Mouse (Mus musculus) cerebellum, adult 2 months (tissue): Measurements from ENCODE around the gene Atp1a1. TPM values are rescaled to one million over a fixed set of nuclear protein-coding genes. Genes with fewer than 3 reads are reported as not detected.

Experiments
- DNase-seq, 2 experiments: peaks; one replicate each; pipeline ENCODE4 v3.0.0; 2021
- H3K27ac ChIP-seq: fragments of 200-500 bp; 2 replicates; pipeline ENCODE4 v1.5.1; 2012; ENCODE audit warnings: low read length, control low read depth, inconsistent platforms; ENCODE audit not compliant: insufficient read depth
- H3K27me3 ChIP-seq: fragments of 200-500 bp; 2 replicates; pipeline ENCODE4 v1.6.1; 2012; ENCODE audit warnings: inconsistent platforms, mild to moderate bottlenecking, low read length, moderate library complexity; ENCODE audit not compliant: control insufficient read depth, insufficient read depth
- H3K4me1 ChIP-seq: fragments of 200-500 bp; 2 replicates; pipeline ENCODE4 v1.6.1; 2011; ENCODE audit warnings: low read length; ENCODE audit not compliant: control insufficient read depth, insufficient read depth
- H3K4me3 ChIP-seq: fragments of 200-500 bp; replicated peaks from 2 replicates; pipeline ENCODE3; 2011; ENCODE audit warnings: mild to moderate bottlenecking, low read depth, low read length, control low read depth; ENCODE audit not compliant: insufficient read depth
- CTCF ChIP-seq: fragments of 200-500 bp; IDR thresholded peaks from 2 replicates; pipeline ENCODE4 v1.5.1; 2011; ENCODE audit warnings: low read depth, mild to moderate bottlenecking, control low read depth, low read length, moderate library complexity, borderline replicate concordance; ENCODE audit not compliant: insufficient read depth
- POLR2A ChIP-seq: fragments of 200-500 bp; IDR thresholded peaks from 2 replicates; pipeline ENCODE4 v1.6.1; 2011; ENCODE audit warnings: low read length, control low read depth, borderline replicate concordance; ENCODE audit not compliant: insufficient read depth
- WGBS: fragments of 180-500 bp; shearing (Covaris S2); methylation state at CpG from one replicate; pipeline ENCODE4 v1.1.7; 2018; 5-methylcytosine and 5-hydroxymethylcytosine counted together
- polyA plus RNA-seq: library from polyadenylated mRNA; depleted of rRNA; stranded (reverse); fragments of >200 nt; gene quantifications from 2 replicates; pipeline ENCODE4 v1.2.3, GENCODE M21; 2012

Gene Atp1a1
- polyA plus RNA-seq, 1 experiment: 826 TPM

DNA sequence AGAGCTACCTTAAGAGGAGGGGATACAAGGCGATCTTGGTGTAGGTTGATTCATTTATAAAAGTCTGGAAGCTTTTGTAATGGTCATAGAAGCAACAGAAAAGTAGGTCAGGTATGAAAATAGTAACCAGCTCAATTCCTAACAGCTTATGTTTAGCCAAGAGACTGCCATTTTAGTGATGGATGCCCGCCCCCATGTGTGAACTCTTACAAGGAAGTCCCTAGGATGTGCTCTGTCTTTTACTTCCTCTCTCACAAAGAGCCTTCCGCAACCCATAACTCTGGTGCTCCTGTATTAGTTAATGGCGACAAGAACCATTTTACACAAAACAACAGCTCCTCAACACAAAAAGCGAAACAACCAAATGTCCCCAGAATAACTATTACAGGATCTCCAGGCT lies 4.8 kb upstream of the Atp1a1 start:
- no peak for DNase-seq
- WGBS: 94% methylated on average over 5 of the region's 5 CpGs

GRCm38 (mm10) chr3:101606861-101607455 lies 2.5 kb upstream of the Atp1a1 start:
- 76% methylated on average over 7 of the region's 7 CpGs for WGBS
- Histone ChIP-seq H3K4me1 (no peaks in the 10 kb centered on the region), H3K27me3 (no peaks in the 10 kb centered on the region), H3K4me3 (no peak overlapping the region), H3K27ac (no peak overlapping the region)
- TF ChIP-seq CTCF: no peak
- no peak for TF ChIP-seq POLR2A
- DNase-seq: no peak

More for the DNA sequence above, 4.8 kb upstream of the Atp1a1 start:
- H3K4me1 ChIP-seq: peaks cover 5% of the 10 kb centered on the region; the same call in 1 of the 2 replicates
- H3K27ac ChIP-seq: no peak overlapping the region
- TF ChIP-seq CTCF (no peak), POLR2A (no peak)
- no peaks in the 10 kb centered on the region for H3K27me3 ChIP-seq
- H3K4me3 ChIP-seq: no peak overlapping the region

- Histone ChIP-seq H3K4me1 (no peaks in the 10 kb centered on the region; the same call in 1 of the 2 replicates), H3K4me3 (no peak overlapping the region), H3K27ac (no peak overlapping the region), H3K27me3 (no peaks in the 10 kb centered on the region)
- TF ChIP-seq CTCF: no peak
- TF ChIP-seq POLR2A: no peak
- no peak for DNase-seq
- WGBS: 85% methylated on average over 2 of the region's 2 CpGs
Measured at GRCm38 (mm10) chr3:101605721-101606120, 1.2 kb upstream of the Atp1a1 start.

GRCm38 (mm10) chr3:101605291-101605690 lies 807 bp upstream of the Atp1a1 start:
- 45% methylated on average over 5 of the region's 5 CpGs for WGBS
- Histone ChIP-seq H3K4me3 (no peak overlapping the region), H3K27ac (no peak overlapping the region), H3K27me3 (no peaks in the 10 kb centered on the region), H3K4me1 (no peaks in the 10 kb centered on the region; the same call in 1 of the 2 replicates)
- peak; percentile 20 to 23 for DNase-seq
- no peak for TF ChIP-seq POLR2A

GRCm38 (mm10) chr3:101603661-101604549 lies 579 bp downstream of the Atp1a1 start:
- H3K4me1 ChIP-seq: peaks cover 7% of the 10 kb centered on the region
- WGBS: under 1% methylated on average over 66 of the region's 68 CpGs
- peak; percentile 93 for DNase-seq
- no peak for TF ChIP-seq POLR2A
- peak; percentile 23; the same call in 1 of the 2 replicates for TF ChIP-seq CTCF
- peak overlapping the region; percentile 65 for H3K4me3 ChIP-seq
- peak overlapping the region; percentile 95 for H3K27ac ChIP-seq
- no peaks in the 10 kb centered on the region for H3K27me3 ChIP-seq

- Histone ChIP-seq H3K27me3 (no peaks in the 10 kb centered on the region), H3K4me3 (peak overlapping the region; percentile 65), H3K4me1 (peaks cover 7% of the 10 kb centered on the region), H3K27ac (peak overlapping the region; percentile 95)
- TF ChIP-seq POLR2A (no peak), CTCF (no peak)
- 2% methylated on average over 7 of the region's 7 CpGs for WGBS
- DNase-seq: peak; percentile 28 to 40
Measured at GRCm38 (mm10) chr3:101603194-101603593, 1.3 kb downstream of the Atp1a1 start.

DNA sequence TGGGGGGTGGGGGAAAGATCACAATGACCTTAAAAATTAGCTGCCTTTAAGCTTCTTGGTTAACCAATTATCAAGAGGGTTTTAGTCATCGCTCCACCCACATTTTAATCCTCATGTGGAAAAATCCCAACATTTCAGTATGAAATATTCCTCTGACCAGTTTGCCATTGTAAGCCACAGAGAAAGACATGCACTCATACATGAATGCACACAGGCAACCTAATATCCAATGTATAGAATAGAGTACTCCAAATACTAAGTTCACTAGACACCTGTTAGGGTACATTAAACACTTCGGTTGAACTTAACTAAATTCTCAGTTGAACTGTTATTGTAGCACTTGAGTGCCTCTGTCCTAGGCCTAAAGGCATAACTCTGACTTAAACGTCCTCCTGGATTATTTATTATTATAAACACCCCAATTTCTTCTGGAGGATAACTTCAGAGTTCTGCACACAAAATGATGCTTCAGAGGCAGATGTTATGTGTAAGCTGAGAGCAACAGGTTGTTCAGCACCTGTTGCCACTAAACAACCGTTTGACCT lies 1.9 kb downstream of the Atp1a1 start:
- no peak for TF ChIP-seq POLR2A
- no peak for TF ChIP-seq CTCF
- H3K4me1 ChIP-seq: peaks cover 9% of the 10 kb centered on the region
- peak in 1 of 2 experiments; percentile 13 for DNase-seq
- H3K27me3 ChIP-seq: no peaks in the 10 kb centered on the region
- peak overlapping the region; percentile 65 for H3K4me3 ChIP-seq
- peak overlapping the region; percentile 95; the same call in 1 of the 2 replicates for H3K27ac ChIP-seq
- 13% methylated on average over 4 of the region's 4 CpGs for WGBS

DNA sequence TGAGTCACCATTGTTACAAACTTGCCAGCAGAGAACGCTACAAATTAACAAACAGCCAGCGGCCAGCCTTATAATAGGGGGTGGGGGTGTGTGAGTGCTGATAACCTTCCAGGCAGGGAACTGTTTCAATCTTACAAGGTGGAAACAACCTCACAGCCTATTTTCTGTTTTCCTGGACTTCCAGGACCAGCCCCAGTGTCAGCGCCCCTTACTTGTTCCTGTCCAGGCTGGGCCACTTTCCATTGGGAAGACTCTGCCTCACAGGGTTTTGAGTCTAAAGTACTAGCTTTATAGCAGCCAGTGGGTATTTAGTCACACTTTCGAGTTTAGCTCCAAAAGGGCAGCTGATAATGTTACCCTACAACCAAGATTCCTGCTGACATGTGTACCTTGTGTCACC lies 2.8 kb downstream of the Atp1a1 start:
- Histone ChIP-seq H3K4me1 (peaks cover 15% of the 10 kb centered on the region), H3K4me3 (peak overlapping the region; percentile 57), H3K27ac (peak overlapping the region; percentile 67), H3K27me3 (no peaks in the 10 kb centered on the region)
- DNase-seq: peak; percentile 32 to 36
- 6% methylated on average over 4 of the region's 4 CpGs for WGBS
- no peak for TF ChIP-seq POLR2A
- TF ChIP-seq CTCF: no peak
